Mouse (Mus musculus) layer of hippocampus, postnatal 14 days (tissue): ENCODE measurements around the gene Pla2g4a. TPM values are rescaled to one million over a fixed set of nuclear protein-coding genes. Genes with fewer than 3 reads are reported as not detected.

Experiments used
- DNase-seq, 2 experiments: peaks; one replicate each; pipeline ENCODE4 v3.0.0; 2021 to 2022; ENCODE audit warnings: low spot score in 2 of 2, mixed read lengths in 1 of 2
- total RNA-seq, 2 experiments: library from RNA; stranded (reverse); gene quantifications; 2 replicates each; pipeline ENCODE4 v1.2.3; 2021

The Pla2g4a gene
- total RNA-seq, 2 experiments from 2014 or later: 2.1 to 3.3 TPM

DNA sequence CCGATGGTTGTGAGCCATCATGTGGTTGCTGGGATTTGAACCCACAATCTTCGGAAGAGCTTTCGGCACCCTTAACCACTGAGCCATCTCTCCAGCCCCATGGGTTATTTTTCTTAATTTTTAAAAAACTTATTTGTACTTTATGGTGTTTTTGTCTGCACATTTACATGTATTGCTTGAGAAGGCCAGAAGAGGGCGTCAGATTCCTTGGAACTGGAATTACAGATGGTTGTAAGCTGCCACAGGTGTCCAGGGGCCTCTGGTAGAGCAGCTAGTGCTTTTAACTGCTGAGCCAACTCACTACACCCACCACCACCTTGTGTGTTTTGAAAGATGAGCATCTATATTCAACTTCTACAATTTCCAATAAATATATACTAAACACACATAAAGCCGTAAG is 102.4 kb downstream of the Pla2g4a start:
- DNase-seq: no peak

DNA sequence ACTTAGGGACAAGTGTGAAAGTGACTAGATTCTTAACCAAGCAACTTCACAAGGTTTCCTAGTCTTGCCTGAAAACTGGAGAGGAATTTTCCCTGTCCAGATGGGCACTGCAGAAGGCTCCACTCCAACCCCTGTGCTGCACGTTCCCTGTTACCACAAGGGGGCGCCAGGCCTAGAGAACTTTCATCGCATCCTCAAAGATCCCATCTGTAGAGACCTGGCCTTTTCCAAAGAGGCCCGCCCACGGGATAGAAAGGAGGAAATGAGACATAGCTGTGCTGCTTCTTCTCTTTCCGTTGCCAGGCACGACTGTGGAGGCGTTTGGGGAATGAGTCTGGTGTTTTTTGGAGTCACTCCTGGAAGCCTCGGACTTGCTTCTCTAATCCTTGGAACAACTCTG is 104.4 kb downstream of the Pla2g4a start:
- DNase-seq: peak; percentile 60 to 61

DNA sequence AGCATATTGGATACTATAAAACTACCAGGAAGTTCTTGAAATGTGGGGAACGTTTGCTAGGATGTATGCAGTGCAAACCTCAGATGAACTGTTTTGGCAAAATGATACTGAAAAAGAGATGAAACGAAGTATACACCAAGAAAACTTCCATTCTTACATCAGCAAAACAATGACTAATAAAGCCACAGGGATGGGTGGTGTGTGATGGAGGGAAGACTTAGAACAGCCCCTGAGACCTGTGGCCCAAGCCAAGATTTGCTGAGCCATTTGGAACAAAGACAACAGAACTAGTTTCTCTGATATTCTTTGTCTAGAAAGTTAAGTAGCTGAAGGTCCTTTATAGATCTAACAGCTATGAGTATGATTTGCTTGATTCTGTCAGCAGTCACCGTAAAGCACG is 105.5 kb downstream of the Pla2g4a start:
- DNase-seq: no peak

DNA sequence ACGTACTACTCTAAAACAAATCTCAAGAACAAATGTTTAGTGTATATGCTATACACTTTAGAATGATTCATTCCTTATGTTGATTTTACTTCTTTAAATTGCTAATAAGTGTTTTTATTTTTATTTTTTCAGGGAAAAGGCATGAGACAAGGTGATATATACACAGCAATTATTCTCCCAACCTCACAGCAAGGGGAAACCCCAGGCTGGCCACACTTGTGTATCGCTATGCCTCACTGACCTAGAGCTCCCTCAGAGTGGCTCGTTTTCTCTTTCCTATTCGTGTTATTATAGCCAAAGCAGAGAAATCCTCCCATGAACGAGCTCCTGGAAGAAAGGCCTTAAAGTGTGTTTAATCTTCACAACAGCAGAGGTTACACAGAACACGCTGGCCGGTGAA is 106.2 kb downstream of the Pla2g4a start:
- DNase-seq: no peak

DNA sequence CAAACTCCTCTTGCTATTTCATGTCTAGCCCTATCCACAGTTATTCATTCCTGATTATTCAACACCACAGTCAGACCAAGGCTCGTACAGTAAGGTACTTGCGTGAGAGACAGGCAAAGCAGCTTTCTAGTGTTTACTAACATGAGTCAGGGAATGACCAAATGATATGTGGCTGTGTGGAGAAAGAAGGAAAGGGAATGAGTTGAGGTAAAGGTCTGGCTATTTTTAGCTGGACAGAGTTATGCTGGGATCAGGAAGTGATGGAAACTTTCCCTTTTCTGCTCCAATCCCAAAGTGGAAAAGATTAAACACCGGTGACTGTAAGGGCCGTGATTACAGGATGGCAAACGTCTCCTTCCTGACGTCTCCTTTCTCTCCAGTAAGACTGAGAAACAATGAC is 114.4 kb downstream of the Pla2g4a start:
- DNase-seq: no peak

DNA sequence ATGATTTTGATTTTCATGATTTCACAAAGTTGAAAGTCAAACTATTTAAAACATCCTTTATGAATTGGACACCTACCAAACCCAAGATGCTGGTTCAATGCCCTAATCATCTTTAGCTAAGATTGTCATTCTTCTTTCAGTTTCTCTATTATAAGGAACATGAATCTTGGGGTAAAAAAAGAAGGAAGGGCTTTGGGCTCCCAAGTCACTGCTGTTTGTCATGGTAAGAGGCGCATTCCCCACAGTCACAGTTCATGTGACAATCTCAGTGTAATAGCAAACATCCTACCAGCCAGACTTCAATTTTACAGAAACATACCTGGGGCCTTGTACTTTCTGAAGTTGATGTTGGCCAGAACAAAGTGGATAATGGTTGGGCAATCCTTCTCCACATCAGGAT is 119.2 kb downstream of the Pla2g4a start:
- no peak for DNase-seq

DNA sequence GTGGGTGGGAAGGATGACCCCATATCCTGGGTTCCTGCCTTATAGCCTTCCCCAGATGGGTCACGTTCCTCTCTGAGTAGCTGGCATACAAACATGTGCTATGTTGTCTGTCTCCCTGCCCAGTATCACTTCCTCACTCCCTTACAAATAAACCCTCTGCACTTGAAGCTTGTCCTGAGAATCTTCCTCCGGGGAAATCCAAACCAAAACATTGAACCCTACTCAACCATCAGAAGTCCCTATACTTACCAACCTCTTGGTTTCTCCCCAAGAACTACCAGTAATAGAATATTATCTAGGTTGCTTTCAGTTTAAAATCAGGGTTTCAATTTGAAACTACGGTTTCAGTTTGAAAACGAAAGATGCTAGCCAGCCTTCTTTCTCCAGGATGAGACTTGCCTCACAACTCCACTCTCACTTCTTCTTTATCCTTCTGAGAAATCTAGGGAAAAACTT is 120.1 kb downstream of the Pla2g4a start:
- DNase-seq: no peak

DNA sequence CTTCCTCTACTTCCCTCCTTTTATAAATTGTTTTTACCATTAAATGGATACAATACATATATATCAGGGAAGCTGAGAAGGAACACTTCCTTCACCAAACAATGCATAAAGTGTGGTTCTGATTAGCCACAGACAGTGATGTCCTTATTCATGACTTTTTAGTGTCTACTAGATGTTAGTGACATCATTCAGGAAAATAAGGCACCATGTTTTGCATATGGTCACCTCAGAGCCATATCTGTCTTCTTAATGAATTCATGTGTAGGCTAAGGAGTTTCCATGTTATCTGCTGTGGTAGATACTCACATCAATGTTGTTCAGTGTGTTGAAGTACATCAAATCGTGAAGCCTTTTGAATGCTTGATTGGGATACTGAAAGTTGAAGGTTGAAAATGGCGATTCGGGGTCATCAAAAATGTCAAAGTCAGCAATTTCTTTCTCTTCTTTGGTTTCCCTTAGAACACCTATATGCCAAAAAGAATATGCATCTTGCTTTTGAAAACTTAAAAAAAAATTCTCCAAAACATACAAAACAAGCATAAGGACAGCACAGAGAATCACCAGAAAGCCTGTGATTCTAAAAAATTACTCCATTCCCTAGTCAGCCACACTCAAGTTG is 120.7 kb downstream of the Pla2g4a start:
- no peak for DNase-seq

DNA sequence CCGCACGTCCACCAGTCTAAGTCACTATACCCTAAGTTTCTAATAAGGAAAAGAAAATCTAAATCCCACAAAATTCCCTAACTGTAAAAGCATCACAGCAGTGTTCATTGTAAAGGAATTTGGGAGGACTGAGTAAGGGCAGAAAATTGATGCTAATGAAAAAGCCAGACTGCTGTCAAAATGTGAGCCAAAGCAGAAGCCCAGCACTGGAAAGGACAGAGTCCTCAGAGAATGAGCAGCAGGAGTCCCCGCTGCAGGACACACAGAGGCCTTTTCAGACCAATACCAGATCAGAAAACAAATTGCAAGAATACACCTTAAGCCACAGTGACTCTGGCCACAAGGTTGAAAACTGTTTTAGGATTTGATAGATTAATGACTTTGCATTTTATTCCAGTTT is 124.6 kb downstream of the Pla2g4a start:
- no peak for DNase-seq

DNA sequence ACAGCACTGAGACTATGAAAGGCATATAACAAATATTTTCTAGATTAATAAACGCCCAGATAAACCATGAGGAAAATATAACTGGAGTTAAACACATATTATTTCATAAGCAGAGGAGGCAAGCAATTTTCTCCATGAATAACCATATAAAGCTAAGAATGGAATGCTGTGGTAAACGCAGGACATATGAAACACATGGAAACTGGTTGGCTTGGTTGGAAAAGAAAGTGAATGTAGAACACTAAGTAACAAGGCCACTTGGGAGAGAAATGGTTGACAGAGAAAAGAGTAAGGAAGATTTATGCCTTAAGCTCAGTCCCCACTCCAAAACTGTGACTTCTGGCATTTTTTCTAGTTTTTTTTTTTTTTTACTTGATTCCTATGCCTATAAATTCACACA is 127.2 kb downstream of the Pla2g4a start:
- no peak for DNase-seq

DNA sequence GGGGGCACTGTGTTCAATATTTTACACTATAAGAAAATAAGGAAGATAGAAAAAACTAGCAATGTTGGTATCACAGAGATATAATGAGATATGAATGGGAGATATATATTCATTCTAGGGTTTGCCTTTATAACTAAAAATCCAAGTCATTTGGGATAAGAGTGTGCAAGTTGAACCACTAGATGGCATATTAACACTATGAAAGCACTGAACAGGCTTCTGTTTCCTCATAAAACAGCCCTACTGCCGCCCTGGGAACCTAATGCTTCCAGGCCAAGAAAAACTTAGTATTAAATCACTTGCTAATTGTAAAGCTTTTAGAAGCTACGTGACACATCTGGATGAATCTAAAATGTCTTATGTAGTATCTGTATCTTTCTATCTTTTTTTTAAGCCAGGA is 128.1 kb downstream of the Pla2g4a start:
- DNase-seq: peak in 1 of 2 experiments; percentile 75

DNA sequence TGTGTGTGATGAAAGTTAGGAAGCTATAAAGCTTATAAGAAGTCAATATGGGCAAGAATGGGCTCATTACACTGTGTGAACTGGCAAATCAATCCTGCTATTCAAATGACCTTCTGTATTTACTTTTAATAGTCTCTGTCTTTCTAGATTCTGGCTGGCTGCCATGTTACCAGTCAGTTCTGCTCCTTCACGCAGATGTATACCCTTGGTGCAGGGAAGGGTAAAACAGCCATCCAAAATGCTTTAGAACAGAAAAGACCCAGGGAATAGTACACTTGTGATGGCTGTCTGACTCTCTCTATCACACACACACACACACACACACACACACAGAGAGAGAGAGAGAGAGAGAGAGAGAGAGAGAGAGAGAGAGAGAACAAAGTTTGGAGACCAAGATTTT is 128.6 kb downstream of the Pla2g4a start:
- no peak for DNase-seq

DNA sequence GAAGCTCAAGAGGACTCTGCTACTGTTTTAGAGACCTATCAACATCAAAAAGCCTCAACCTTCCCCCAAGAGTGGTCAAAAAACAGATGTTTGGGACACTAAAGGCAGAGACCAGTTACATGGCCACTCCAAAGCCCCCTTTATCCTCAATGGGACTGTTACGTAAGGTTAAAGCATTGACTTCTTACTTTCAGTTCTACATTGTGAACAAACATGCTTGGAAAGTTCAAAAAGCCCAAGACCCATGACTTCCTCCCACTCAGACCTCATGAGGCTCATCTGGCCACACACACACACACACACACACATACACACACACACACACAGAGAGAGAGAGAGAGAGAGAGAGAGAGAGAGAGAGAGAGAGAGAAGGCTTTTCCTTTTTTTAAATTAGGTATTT is 130.0 kb downstream of the Pla2g4a start:
- no peak for DNase-seq

DNA sequence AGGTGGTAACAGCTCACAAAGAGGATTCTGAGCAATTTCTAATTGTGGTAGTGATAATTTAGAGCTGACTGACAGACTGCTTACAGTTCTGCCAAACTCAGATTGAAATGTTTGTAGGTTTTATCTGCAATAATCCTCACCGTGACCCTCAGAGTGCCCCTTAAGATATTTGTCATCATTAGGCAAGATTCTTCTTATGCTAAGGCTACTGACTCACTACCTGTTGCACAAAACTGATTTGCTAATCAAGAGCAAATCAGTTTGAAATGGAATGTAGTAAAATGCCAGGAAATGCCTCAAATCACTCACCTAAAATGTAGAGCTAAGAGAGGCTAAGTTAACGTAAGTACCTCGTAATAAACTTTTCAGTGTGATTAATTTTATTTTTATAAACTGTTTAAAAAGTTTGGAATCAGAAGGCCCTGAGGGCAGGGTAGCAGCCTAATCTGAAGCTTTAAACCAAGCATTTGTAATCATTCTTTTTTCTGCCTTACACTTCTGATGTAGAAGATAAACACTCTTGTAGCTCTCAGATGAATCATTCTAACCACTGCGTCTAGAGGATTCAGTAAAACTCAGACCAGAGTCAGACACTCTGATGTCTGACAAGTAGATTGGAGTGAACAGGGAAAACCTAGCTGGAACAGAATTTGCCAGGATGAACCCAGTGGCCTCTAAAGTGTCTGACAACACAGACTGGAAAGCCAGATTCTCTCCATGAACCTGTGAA is 147.3 kb downstream of the Pla2g4a start:
- DNase-seq: no peak

DNA sequence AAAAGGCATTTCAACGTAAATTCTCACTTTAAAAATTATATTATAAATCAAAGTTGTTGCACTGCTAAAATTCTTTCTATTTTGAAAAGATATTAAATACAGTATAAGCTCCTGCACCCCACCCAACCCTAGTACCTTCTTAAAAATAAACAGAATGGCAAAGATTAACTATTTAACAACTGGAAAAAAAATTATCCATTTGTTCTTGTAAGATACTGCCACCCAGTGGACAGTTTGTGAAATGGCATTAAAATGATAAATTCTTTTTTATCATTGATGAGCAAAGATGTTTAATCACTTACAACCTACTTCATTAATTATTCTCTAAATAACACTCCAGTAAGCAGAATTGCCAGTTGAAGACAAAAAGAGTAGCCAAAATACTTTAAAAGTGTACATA is 151.6 kb downstream of the Pla2g4a start:
- peak in 1 of 2 experiments; percentile 7 for DNase-seq

Other genes starting within 250 kb of the Pla2g4a start
- gene Ptgs2, start 138.7 kb upstream of the Pla2g4a start, total RNA-seq: 10 to 100 TPM; 14.8 to 15.6 TPM